In genomic region chr1:20801682-20802390, GRCm38 (mm10) we compare ENCODE assay signal across 9 mouse cellular contexts. TPM values are rescaled to one million over a fixed set of nuclear protein-coding genes. Genes with fewer than 3 reads are reported as not detected.
DNase-seq lines count a peak whose midpoint lies in the region; TF ChIP-seq lines count a peak whose summit lies in the region.
"Had no signal": no experiment of that assay in that cellular context is flagged by ENCODE, and none has a peak within 500 bp of the region (broad histone marks: within the 10 kb centered on the region; RNA-seq: fewer than 3 reads in every experiment).

No protein-coding gene starts in this region.

- H3K36me3 ChIP-seq in kidney, adult 2 months (ENCODE audit: control insufficient read depth, insufficient read depth, low read length) = no peaks in the 10 kb centered on the region
- peaks cover 84% of the 10 kb centered on the region for H3K36me3 ChIP-seq in hindbrain, embryonic 10.5 days

- no peak for TF ChIP-seq POLR2A in kidney, adult 2 months (IDR thresholded peaks at IDR 0.05; ENCODE audit: low read depth, low read length)

- H3K27me3 ChIP-seq in kidney, adult 2 months (replicated peaks; ENCODE audit: control insufficient read depth, insufficient read depth, low read length) = no peaks in the 10 kb centered on the region
- H3K27me3 ChIP-seq in hindbrain, embryonic 10.5 days (ENCODE audit: insufficient read depth, poor library complexity, severe bottlenecking) = no peaks in the 10 kb centered on the region

- H3K9me3 ChIP-seq in hindbrain, embryonic 10.5 days = no peaks in the 10 kb centered on the region

- H3K4me1 ChIP-seq in kidney, adult 2 months (ENCODE audit: control insufficient read depth, insufficient read depth, low read length) = no peaks in the 10 kb centered on the region
- no peaks in the 10 kb centered on the region for H3K4me1 ChIP-seq in hindbrain, embryonic 10.5 days (replicated peaks)

- H3K27ac ChIP-seq in kidney, adult 2 months (ENCODE audit: insufficient read depth, low read depth, low read length) = no peak overlapping the region
- H3K27ac ChIP-seq in hindbrain, embryonic 10.5 days = peak overlapping the region; percentile 45; the same call in 1 of the 2 replicates

- WGBS in kidney, adult 2 months = 82% methylated on average over 8 of the region's 8 CpGs
- WGBS in hindbrain, embryonic 10.5 days = 88% methylated on average over 8 of the region's 8 CpGs

- peak; percentile 54 for TF ChIP-seq CTCF in kidney, adult 2 months (conservative IDR thresholded peaks at IDR 0.05; ENCODE audit: insufficient read depth, insufficient read length, low read depth, low read length)

- H3K4me3 ChIP-seq in kidney, adult 2 months (ENCODE audit: insufficient read depth, low read depth, low read length) = no peak overlapping the region
- H3K4me3 ChIP-seq in hindbrain, embryonic 10.5 days = no peak overlapping the region

- DNase-seq in kidney, adult 2 months = peak; percentile 27
- DNase-seq in kidney, adult 11 months = no peak
- DNase-seq in adrenal gland, postnatal 36 days = peak; percentile 31 to 55
- DNase-seq in hindbrain, embryonic 10.5 days (ENCODE audit: low spot score) = no peak
- peak; percentile 43 to 48 for DNase-seq in left cerebral cortex, adult 18-20 months (ENCODE audit: low spot score in 2 of 2)
- peak; percentile 29 for DNase-seq in right cerebral cortex, postnatal 14 days
- DNase-seq in gastrocnemius, postnatal 4 days (ENCODE audit: low spot score in 2 of 2) = no peak
- DNase-seq in B cell, adult 2 months = no peak

RNA-seq across cellular contexts. Expression of gene Il17f, which starts 11.4 kb away (rescaled TPM):
- 0.80 and 1.9 TPM in 2 replicates for polyA plus RNA-seq in kidney, adult 2 months (2012; rRNA removed)
- total RNA-seq in adrenal gland, postnatal 36 days (2021) = not detected
- polyA plus RNA-seq in hindbrain, embryonic 10.5 days (2016; fragmentation: Nextera tagmentation; extraction: Ambion mirVana) = 0.54 TPM in 1 of 2 replicates, not detected in the other
- not detected for total RNA-seq in left cerebral cortex, adult 18-20 months (2021)
- not detected for total RNA-seq in gastrocnemius, postnatal 4 days (2021)
- polyA plus RNA-seq: spleen, adult 2 months had no signal

RNA-seq across cellular contexts. Expression of gene Mcm3, which starts 18.3 kb away (rescaled TPM):
- polyA plus RNA-seq in kidney, adult 2 months (2012; rRNA removed) = 3.3 and 5.6 TPM in 2 replicates
- total RNA-seq in adrenal gland, postnatal 36 days (2021) = 10 to 100 TPM; 20.7 to 22.1 TPM
- polyA plus RNA-seq in hindbrain, embryonic 10.5 days (2016; fragmentation: Nextera tagmentation; extraction: Ambion mirVana) = 190 and 269 TPM in 2 replicates
- 1 to 10 TPM; 1.9 to 2.8 TPM for total RNA-seq in left cerebral cortex, adult 18-20 months (2021)
- total RNA-seq in gastrocnemius, postnatal 4 days (2021) = 10 to 100 TPM; 36.4 to 37.5 TPM

Comparison
In these comparisons a context has a peak if more than half of its experiments do, and no peak if none do; other contexts are left out.
1. DNase-seq: peak in kidney, adult 2 months (single experiment), adrenal gland, postnatal 36 days (2 of 2), left cerebral cortex, adult 18-20 months (2 of 2) and right cerebral cortex, postnatal 14 days (single experiment); none in kidney, adult 11 months (single experiment), hindbrain, embryonic 10.5 days (single experiment), gastrocnemius, postnatal 4 days (0 of 2) and B cell, adult 2 months (0 of 2).
2. RNA of gene Mcm3, which starts 18.3 kb away (total RNA-seq): 36.4 to 37.5 TPM in gastrocnemius, postnatal 4 days and 20.7 to 22.1 TPM in adrenal gland, postnatal 36 days; 1.9 to 2.8 TPM in left cerebral cortex, adult 18-20 months; every median in the first group is over 4 times any median in the second.